Mouse (Mus musculus) MN1 (cell line): ENCODE data around the gene Cd4.
"Not testable (repeated sequence)": the region's sequence is repeated elsewhere in the genome, so short reads cannot be mapped to it uniquely, and the experiment has no call there.

Experiments
- DNase-seq: peaks from one replicate; pipeline ENCODE4 v3.0.0-alpha.2; 2016; ENCODE audit warnings: low spot score

Cd4 gene

DNA sequence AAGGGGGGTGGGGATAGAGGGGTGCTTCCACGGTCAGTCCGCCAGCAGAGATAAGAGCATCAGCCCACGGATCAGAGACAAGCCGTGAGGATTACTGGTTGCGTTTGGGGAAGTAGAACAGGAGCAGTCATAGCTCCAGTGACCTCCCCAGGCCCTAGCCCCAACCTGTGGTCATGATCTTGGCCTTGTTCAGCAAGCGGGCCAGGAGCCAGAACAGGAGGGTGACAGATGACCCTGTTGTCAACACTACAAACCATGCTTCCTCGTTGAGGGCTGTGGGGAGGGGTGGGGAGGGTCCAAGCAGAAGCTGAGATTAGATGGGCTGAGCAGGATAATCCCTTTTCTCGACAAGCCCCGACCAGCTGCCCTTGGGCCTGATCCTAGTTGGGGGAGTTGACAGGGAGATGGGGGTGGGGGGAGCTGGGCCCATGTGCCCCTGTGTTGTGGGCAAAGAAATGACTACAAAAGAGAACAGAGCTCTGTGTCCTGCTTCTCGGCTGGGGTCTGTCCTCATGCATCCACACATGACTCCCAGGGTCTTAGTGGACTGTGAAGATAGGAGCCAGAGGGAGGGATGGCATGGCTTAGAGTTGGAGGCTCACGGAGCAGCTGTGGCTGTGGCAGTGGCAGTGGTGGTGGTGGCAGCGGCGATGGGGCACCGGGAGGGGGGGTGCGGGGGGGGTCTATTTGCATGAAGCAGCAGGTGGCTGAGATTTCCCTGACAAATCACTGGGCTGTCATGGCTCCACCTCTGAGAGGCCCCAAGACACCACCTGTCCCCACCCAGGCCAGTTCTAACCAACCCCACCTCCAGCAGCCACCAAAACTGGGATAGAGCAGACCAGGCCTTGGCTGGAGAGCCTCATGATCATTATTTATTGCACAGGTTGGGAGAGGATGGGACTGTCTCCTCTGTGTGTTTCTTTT lies 47.5 kb downstream of the Cd4 start, which contains the start of gene Gnb3:
Gnb3 (minus strand) TSS at position 35 of the 927 bp plus-strand sequence.
- peak; percentile 32 for DNase-seq

DNA sequence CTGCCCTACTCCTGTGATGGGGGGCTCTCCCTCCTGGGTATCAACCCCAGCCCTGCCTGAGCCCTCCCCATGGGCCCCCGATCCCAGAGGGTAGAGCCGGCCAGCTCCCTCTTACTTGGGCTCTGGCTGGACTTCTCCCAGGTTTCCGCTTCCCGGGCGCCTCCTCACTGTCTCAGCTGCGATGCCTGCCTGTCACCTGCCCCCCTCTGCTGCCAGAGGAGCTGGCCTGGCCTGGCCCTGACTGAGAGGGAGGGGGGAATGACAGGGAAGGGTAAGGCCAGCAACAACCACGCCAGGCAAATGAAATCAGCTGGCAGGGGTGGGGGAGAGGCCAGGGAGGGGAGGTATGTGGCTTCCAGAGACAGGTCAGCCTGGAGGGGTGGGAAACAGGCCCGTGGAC lies 48.2 kb downstream of the Cd4 start:
- peak; percentile 67 for DNase-seq

DNA sequence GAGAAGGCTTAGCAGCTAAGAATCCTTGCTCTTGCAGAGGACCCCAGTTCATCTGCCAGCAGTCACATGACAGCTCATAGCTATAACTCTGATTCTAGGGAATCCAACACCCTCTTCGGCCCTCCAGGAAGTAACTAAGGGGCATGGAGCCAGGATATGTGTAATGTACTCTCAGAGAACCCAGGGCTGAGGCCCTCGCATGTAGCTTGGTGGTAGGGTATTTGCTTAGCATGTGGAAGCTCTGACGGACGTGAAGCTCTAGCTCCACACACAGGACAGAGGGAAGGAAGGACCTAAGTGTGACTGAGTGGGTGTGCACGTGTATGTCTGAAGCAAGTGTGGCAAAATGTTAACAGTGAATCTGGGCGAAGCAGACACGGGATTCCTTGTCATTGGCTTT lies 51.6 kb downstream of the Cd4 start:
- no peak for DNase-seq

DNA sequence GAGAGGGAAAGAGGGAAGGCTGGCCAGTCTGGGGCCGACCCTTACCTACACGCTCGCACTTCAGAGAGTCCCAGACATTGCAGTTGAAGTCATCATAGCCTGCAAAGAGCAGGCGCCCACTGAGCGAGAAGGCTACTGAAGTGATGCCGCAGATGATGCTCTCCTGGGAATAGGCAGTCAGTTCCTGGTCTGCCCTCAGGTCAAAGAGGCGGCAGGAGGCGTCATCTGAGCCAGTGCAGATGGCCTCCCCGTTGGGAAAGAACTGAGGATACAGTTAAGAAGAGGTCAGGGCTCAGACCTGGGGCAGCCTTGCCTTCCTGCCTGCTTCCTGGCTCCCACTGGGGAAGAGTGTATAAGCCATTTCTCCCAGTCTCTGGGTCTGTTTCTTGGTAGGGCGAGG lies 52.5 kb downstream of the Cd4 start:
- DNase-seq, result peak; percentile 68

DNA sequence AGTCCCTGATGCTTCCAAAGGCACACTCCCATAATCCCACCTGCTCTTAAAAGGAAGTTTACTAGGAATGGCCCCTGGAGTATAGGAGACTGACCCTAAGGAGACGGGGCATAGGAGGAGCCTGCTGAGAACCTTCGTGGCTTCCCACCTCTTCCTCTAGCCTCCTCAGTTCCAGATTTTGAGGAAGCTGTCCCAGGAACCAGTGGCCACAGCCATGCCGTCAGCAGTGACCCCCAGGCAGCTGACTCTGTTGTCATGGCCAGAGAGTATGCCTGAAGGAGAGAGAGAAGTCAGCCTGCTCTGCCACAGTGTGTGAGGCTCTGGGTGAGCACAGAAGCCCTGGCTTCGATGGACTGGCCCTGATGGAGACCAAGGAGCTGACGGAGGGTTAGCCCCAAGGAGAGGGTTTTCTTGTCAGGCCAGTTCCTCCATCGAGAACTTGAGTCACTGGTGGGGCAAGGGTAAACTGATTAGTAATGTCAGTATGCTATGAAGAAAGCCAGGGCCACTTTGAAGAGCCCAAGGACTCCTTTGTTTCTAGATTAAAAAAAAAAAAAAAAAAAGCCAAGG lies 53.4 kb downstream of the Cd4 start:
- no peak for DNase-seq

DNA sequence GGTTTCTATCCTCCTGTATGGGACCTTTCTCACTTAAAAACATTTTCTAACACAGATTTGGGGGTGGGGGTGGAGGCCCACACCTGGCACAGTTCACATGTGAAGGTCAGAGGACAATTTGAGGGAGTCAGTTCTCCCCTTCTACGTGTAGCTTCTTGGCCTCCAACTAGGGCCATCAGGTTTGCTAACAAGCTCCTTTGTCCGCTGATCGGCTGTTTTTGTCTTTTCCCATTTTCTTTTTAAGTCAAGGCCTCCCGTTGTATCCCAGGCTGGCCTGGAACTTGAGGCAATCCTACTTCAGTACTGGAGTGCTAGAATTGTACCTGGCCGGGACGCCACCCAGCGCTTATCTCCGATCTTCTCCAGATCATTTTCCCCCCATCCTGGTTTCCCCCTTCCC lies 56.4 kb downstream of the Cd4 start:
- no peak for DNase-seq

DNA sequence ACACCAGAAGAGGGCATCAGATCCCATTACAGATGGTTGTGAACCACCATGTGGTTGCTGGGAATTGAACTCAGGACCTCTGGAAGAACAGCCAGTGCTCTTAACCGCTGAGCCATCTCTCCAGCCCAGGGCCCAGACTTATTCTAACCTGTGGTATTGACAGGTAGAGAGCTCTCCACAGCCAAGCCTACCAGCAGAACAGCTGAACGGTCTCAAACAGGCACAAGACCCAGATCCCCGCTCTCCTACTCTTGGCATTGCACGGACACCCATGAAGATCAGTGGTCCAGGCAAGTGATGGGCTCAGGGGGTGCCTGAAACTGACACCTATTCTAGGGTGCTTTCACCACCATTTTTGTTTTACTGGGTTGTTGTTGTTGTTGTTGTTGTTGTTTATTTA lies 56.8 kb downstream of the Cd4 start:
- not testable (repeated sequence) for DNase-seq

DNA sequence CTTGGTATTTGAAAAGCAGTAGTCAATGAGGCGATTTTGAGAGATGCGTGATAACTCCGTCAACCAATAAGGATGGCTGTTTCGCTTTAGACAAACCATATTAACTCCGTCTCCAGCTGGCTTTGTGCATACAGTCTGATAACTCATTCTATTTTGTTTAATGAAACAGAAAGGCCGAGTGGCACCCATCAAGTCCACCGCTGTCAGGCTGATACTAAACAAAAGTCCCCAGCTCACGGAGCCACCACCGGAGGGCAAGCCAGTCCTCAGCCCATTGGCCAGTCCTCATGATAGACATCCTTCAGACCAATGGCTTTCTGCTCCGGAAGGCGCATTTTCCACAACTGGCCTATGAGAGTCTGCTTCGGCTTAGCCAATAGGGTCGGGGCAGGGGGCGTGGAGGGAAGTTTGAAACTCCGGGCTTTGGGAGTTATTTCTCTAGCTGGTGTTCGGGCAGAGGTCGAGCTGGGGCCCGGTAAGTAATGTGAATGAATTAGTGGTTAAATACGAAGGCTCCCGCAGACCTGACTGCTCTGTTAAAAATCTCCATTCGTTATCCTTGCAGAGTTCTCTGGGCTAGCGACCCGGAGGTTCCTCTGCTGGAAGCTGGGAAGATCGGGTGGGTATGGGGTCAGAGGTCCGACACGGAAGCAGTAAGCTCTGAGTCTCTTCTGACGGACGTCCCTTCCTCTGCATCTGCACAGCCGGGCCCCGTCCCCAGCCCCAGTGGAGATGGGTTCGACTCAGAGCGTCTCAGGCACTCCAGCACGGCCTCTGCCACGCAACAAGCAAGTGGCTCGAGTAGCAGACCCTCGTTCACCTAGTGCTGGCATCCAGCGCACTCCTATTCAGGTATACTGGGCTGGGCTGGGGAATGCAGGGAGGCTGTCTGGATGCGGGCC lies 58.0 kb downstream of the Cd4 start:
- DNase-seq, result peak; percentile 96

DNA sequence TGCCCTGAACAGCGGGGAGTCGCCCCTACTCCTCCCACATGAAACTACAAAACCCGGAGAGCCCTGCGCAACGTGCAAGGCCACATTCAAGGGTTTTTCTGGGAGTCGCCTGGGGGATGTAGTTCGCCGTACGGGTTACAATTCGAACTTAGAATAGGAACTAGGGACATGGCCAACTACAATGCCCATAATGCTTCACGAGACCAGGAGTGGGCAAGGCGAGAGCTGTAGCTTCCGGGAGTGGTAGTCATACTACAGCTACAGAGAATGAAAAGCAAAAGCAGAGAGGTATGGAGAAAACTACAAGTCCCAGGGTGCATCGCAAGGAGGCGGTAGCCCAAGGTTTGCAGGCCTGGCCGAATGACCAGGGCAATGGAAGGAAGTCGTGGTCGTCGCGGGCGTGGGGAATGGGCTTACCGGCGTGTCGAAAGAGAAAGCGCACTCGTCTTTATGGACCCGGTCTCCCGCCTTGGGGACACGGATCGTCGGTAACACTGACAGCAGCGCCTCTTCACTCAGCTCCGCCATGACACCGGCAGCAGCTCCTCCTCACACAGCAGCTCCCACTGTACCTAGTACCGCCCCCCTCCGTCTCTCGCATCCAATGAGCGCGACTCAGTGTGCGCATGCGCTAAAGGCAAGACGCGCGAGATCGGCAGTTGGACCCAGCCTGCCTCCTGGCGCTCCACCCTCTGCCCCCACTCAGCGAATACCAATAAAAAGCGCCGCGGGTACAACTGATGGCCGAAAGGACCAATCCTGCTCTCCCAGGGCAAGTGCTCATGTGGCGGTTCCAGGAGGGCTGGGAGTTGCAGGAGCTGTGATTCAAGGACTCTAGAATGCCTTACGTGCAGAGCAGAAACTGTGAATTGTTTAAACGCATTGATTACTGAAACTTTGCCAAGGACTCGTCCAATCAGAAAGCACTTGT lies 58.9 kb downstream of the Cd4 start, which contains the start of the genes Usp5 and Cdca3:
Usp5 (minus strand) TSS at position 617 of the 931 bp plus-strand sequence.
Cdca3 (plus strand) TSS at position 680 of the 931 bp plus-strand sequence.
- DNase-seq, result peak; percentile 99

DNA sequence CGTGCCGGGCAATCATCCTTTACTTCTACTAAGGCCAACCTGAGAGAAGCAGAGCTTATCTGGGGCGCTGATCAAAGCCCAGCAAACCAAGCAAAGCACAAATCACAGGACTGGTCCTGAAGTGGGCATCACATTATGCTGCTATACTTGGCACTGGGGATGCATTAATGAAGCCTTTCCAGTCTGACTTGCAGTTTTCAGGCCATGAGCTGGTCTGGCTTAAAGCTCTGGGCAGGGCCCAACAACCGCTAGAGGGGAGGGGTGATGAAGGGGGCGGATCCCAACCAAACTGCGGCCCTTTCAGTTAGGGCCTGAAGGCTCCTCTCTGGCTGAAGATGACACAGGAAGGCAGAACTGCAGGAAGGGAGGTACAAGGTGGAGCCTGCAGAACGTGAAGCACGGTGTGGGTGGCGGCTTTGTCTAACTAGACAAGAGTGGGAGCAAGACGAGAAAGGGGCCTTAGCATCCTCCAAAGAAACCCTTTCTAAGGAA lies 59.9 kb downstream of the Cd4 start:
- DNase-seq, result peak; percentile 82

DNA sequence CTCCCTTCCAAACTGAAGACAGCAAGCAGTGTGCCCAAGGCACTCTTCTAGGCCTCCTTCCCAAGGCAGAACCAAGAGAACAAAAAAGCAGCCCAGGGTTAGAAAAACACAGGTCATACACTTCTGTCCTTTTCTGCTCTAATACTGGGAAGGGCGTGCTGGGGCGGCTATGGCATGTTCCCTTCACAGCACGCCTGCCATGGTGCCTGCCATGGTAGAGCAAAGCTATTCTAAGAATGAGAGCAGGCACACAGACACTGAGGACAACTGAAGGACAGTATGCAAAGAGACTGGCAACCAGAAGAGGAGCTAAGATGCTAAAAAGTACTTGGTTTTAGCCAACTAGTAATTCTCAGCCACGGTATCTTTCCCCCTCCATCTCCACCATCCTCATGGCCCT lies 66.0 kb downstream of the Cd4 start:
- DNase-seq, result no peak

DNA sequence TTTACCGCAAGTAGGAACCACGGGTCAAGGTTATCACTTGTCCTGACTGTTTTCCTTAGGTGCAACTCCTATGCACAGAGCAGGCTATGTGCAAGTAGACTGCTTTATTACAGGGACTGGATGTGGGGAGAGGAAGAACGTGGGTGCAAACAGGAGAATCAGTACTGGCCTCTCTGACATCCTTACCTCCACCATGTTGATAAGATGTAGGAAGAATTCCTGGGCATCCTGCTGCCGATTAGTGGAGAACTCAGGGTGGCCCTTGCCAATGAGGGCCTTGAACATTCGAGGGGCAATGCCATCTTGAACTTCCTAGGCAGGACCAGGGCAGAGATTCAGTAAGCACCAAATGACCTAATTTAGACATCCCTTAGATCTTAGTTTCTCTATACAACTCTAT lies 67.1 kb downstream of the Cd4 start:
- DNase-seq, result no peak

DNA sequence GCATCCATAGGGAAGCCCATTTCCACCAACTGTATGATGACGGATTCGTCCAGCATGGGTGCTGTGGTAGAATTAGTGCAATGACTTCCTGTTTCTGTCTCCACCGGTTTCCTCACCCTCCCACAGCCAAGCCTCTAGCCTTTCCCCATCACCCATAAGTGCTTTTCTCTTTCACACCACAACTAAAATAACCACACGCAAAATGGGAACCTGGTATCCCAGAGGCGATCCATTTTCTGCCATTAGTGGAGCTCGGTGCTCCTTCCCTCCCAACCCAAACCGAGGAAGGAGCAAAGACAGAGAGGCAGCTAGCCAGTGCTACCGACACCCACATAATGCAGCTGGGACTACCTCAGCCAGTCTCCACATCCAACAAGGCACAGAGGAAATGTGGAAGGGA lies 70.0 kb downstream of the Cd4 start:
- DNase-seq, result no peak

DNA sequence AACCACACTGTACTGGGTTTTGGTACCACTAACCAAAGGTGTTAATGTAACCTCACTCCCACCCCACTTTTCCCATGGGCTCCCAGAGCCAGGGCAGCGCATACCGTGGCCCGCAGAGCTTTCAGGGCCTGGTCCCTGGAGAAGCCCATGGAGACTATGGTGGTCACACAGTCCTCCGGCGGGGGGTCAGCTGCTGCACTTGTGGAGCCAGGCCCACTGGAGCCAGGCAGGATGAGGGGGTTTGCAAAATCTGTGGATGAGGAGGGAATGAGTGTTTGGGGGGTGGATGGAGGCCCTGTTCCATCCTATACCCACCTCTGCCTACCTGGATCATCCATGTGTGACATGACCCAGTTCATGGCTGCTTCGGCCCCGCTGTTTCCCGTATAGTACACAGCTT lies 70.5 kb downstream of the Cd4 start:
- DNase-seq, result no peak

DNA sequence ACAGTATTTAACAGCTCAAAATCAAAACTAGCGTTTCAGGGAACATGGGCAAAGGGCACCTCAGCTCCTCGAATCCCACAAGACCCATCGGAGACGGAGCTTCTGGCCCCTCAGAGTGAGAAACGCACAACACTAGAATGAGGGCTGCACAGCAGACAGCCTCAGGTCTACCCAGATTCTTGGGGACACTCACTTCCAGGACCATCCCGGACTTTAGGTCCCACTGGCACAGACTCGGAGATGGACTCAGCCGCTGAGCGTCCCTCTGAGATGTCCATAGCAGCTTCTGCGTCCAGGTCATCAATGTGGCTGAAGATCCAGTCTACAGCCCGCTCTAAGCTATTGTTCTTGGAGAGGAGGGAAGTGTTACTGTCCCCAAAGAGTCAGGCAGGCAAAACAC lies 70.9 kb downstream of the Cd4 start:
- DNase-seq, result no peak

DNA sequence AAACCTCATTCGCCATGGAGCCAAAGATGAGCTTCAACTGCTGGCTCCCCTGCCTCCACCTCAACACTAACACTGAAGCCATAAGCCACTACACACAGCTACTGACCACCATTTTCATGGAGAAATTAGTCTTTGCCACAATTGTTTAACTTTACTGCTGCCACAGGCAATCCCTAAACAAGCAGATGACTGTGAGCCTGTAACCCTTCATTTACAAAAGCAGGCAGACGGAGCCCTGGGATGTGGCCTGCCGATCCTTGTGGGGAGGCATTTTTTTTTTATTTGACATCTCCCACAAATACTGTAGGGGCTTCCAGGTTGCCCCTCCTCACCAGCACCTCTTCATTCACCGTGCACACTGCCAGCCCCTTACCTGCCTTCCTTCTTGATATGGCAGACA lies 71.4 kb downstream of the Cd4 start:
- no peak for DNase-seq

DNA sequence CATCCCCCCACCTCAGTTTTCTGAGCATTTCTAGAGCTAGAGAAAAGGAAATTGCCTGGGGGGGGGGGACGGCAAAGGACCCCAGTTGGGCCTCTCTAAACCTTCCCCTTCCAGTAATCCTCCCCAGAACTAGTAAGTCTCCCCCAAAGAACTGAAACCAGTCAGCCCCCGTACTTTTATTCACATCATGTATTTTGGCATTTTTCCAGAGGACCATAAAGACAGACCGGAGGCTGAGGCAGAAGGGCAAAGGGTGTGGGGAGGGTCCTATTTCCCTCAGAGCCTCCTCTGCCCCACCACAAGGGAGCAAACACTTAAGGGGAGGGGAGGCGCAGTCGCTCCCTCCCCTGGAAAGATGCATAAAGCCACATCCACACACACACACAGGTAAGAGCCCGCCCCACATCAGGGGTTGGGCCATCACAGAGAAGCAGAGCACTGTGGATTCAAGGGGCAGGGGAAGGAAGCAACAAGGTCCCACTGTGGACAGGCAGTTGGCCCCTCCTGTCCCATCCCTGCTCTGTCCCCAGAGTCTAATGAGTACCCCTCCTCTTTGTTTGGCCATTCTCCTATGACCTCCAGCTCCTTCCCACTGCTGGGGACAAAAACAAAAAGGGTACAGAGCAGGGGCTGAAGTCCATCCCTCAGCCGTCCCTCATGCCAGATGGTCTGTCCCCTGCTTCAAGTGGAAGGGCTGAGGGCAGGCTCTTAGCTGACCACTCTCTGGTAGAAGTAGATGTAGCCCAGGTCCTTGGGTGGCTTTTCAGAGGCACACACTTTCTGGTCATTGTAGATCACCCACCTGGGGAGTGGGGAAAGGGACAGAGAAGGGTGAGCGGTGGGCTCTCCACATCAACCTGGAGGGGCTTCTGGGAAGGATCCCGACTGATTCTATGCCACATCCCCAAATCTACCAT lies 72.9 kb downstream of the Cd4 start:
- DNase-seq, result no peak
